Mouse (Mus musculus) liver, embryonic 11.5 days (tissue): ENCODE data around the gene Unc5cl. TPM values are rescaled to one million over a fixed set of nuclear protein-coding genes. Genes with fewer than 3 reads are reported as not detected.

Experiments
- ATAC-seq: fragments of 200-750 bp; cut with Nextera tagmentation; replicated peaks from 2 replicates; pipeline ENCODE4 v1.8.0; 2017; ENCODE audit warnings: moderate number of reproducible peaks, mild to moderate bottlenecking, moderate TSS enrichment, moderate library complexity; ENCODE audit not compliant: low FRiP score
- DNase-seq: peaks from one replicate; pipeline ENCODE4 v3.0.0-alpha.2; 2017; ENCODE audit warnings: low spot score
- H3K27ac ChIP-seq: fragments of 300-500 bp; sonication (generic); 2 replicates; pipeline ENCODE4 v1.5.1; 2014; ENCODE audit warnings: mild to moderate bottlenecking, low read depth, low read length, control low read depth
- H3K27me3 ChIP-seq: fragments of 300-500 bp; sonication (generic); replicated peaks from 2 replicates; pipeline ENCODE4 v1.6.1; 2014; ENCODE audit warnings: low read length, mixed read lengths; ENCODE audit not compliant: control insufficient read depth, insufficient read depth
- H3K36me3 ChIP-seq: fragments of 300-500 bp; sonication (generic); 2 replicates; pipeline ENCODE4 v1.6.1; 2014; ENCODE audit warnings: mild to moderate bottlenecking, low read length, moderate library complexity, mixed read lengths; ENCODE audit not compliant: control insufficient read depth, insufficient read depth
- H3K4me1 ChIP-seq: fragments of 300-500 bp; sonication (generic); replicated peaks from 2 replicates; pipeline ENCODE4 v1.6.1; 2014; ENCODE audit warnings: low read length, mixed read lengths; ENCODE audit not compliant: control insufficient read depth, insufficient read depth
- H3K4me2 ChIP-seq: fragments of 300-500 bp; sonication (generic); 2 replicates; pipeline ENCODE4 v1.6.1; 2014; ENCODE audit warnings: mild to moderate bottlenecking, control low read depth, moderate library complexity
- H3K4me3 ChIP-seq: fragments of 300-500 bp; sonication (generic); 2 replicates; pipeline ENCODE4 v1.5.1; 2014; ENCODE audit warnings: low read depth, low read length, control low read depth
- H3K9ac ChIP-seq: fragments of 300-500 bp; sonication (generic); 2 replicates; pipeline ENCODE4 v1.6.1; 2014; ENCODE audit warnings: low read depth, low read length, control low read depth
- H3K9me3 ChIP-seq: fragments of 300-500 bp; sonication (generic); 2 replicates; pipeline ENCODE4 v1.6.1; 2016; ENCODE audit warnings: low read length, inconsistent platforms, mixed read lengths; ENCODE audit not compliant: control insufficient read depth
- WGBS: fragments of 180-500 bp; shearing (Covaris S2); extraction: QIAGEN DNeasy Blood & Tissue Kit; methylation state at CpG from one replicate; pipeline ENCODE4 v1.1.7; 2014; 5-methylcytosine and 5-hydroxymethylcytosine counted together
- polyA plus RNA-seq: library from polyadenylated mRNA; unstranded; fragments of >200 nt; fragmentation: Nextera tagmentation; extraction: Ambion mirVana; gene quantifications from 2 replicates; pipeline ENCODE4 v1.2.1, GENCODE M21; 2014

Unc5cl gene
- polyA plus RNA-seq, result 1.0 and 2.0 TPM in 2 replicates

GRCm38 (mm10) chr17:48454688-48455087, at the start of gene Unc5cl:
Gene Unc5cl (plus strand): TSS chr17:48454901.
- 44% methylated on average over 11 of the region's 11 CpGs for WGBS
- Histone ChIP-seq H3K4me3 (peak within 1 kb of the TSS; percentile 19), H3K27ac (no peak within 1 kb of the TSS), H3K4me2 (peak within 1 kb of the TSS; percentile 54), H3K36me3 (no peaks in the 10 kb centered on the region), H3K9me3 (no peaks in the 10 kb centered on the region), H3K9ac (peak within 1 kb of the TSS; percentile 51; the same call in 1 of the 2 replicates), H3K27me3 (no peaks in the 10 kb centered on the region), H3K4me1 (peaks cover 25% of the 10 kb centered on the region)
- ATAC-seq (no peak), DNase-seq (no peak)

GRCm38 (mm10) chr17:48407154-48407553, 47.5 kb upstream of the Unc5cl start:
- peak overlapping the region; percentile 100 for H3K27ac ChIP-seq
- H3K4me1 ChIP-seq, result peaks cover 33% of the 10 kb centered on the region
- H3K4me2 ChIP-seq, result peak overlapping the region; percentile 79
- H3K9me3 ChIP-seq, result no peaks in the 10 kb centered on the region
- H3K9ac ChIP-seq, result peak overlapping the region; percentile 97; the same call in 1 of the 2 replicates
- DNase-seq, result no peak
- peaks cover under 1% of the 10 kb centered on the region; the same call in 1 of the 2 replicates for H3K36me3 ChIP-seq
- no peaks in the 10 kb centered on the region for H3K27me3 ChIP-seq
- 61% methylated on average over 4 of the region's 4 CpGs for WGBS
- peak overlapping the region; percentile 85 for H3K4me3 ChIP-seq
- ATAC-seq, result no peak

GRCm38 (mm10) chr17:48407910-48408525, 46.7 kb upstream of the Unc5cl start:
- Histone ChIP-seq H3K4me3 (peak overlapping the region; percentile 85), H3K9me3 (no peaks in the 10 kb centered on the region), H3K9ac (peak overlapping the region; percentile 97), H3K27me3 (no peaks in the 10 kb centered on the region), H3K27ac (peak overlapping the region; percentile 100), H3K4me2 (peak overlapping the region; percentile 79), H3K4me1 (peaks cover 33% of the 10 kb centered on the region), H3K36me3 (peaks cover 5% of the 10 kb centered on the region; the same call in 1 of the 2 replicates)
- ATAC-seq, result no peak
- 7% methylated on average over 8 of the region's 8 CpGs for WGBS
- no peak for DNase-seq

GRCm38 (mm10) chr17:48408526-48409291, 46.0 kb upstream of the Unc5cl start:
- H3K4me1 ChIP-seq, result peaks cover 33% of the 10 kb centered on the region
- H3K36me3 ChIP-seq, result peaks cover 5% of the 10 kb centered on the region; the same call in 1 of the 2 replicates
- H3K27ac ChIP-seq, result peak overlapping the region; percentile 100
- H3K9ac ChIP-seq, result peak overlapping the region; percentile 97
- peak overlapping the region; percentile 79 for H3K4me2 ChIP-seq
- H3K27me3 ChIP-seq, result no peaks in the 10 kb centered on the region
- peak; percentile 81 for DNase-seq
- no peaks in the 10 kb centered on the region for H3K9me3 ChIP-seq
- peak; percentile 40 for ATAC-seq
- WGBS, result under 1% methylated on average over 46 of the region's 47 CpGs
- H3K4me3 ChIP-seq, result peak overlapping the region; percentile 85

GRCm38 (mm10) chr17:48409380-48410298, 45.1 kb upstream of the Unc5cl start, which contains the start of the genes Nfya and Oard1:
Gene Nfya (minus strand): TSS chr17:48409906.
Gene Oard1 (plus strand): TSS chr17:48410014.
- Histone ChIP-seq H3K36me3 (peaks cover 9% of the 10 kb centered on the region; the same call in 1 of the 2 replicates), H3K9ac (peak within 1 kb of the TSS; percentile 97), H3K4me2 (peak within 1 kb of the TSS; percentile 86), H3K27ac (peak within 1 kb of the TSS; percentile 100), H3K9me3 (no peaks in the 10 kb centered on the region), H3K4me3 (peak within 1 kb of the TSS; percentile 85), H3K4me1 (peaks cover 25% of the 10 kb centered on the region), H3K27me3 (no peaks in the 10 kb centered on the region)
- under 1% methylated on average over 84 of the region's 84 CpGs for WGBS
- DNase-seq (peak; percentile 100), ATAC-seq (peak; percentile 92)

- peak overlapping the region; percentile 86 for H3K4me2 ChIP-seq
- no peaks in the 10 kb centered on the region for H3K9me3 ChIP-seq
- peak overlapping the region; percentile 85 for H3K4me3 ChIP-seq
- DNase-seq, result no peak
- peak overlapping the region; percentile 99 for H3K27ac ChIP-seq
- WGBS, result 1% methylated on average over 13 of the region's 13 CpGs
- H3K9ac ChIP-seq, result peak overlapping the region; percentile 97
- ATAC-seq, result peak; percentile 54
- peaks cover 25% of the 10 kb centered on the region for H3K4me1 ChIP-seq
- H3K36me3 ChIP-seq, result peaks cover 13% of the 10 kb centered on the region
- H3K27me3 ChIP-seq, result no peaks in the 10 kb centered on the region
Observed at GRCm38 (mm10) chr17:48410299-48410785, 44.4 kb upstream of the Unc5cl start.

- peak overlapping the region; percentile 85 for H3K4me3 ChIP-seq
- DNase-seq (no peak), ATAC-seq (no peak)
- H3K4me2 ChIP-seq, result peak overlapping the region; percentile 86
- peak overlapping the region; percentile 99; the same call in 1 of the 2 replicates for H3K27ac ChIP-seq
- peaks cover 20% of the 10 kb centered on the region for H3K36me3 ChIP-seq
- H3K4me1 ChIP-seq, result peaks cover 21% of the 10 kb centered on the region
- H3K9ac ChIP-seq, result peak overlapping the region; percentile 97
- 58% methylated on average over 8 of the region's 8 CpGs for WGBS
- no peaks in the 10 kb centered on the region for H3K9me3 ChIP-seq
- H3K27me3 ChIP-seq, result no peaks in the 10 kb centered on the region
Observed at GRCm38 (mm10) chr17:48411241-48411640, 43.5 kb upstream of the Unc5cl start.

- H3K4me1 ChIP-seq, result peaks cover 31% of the 10 kb centered on the region
Observed at GRCm38 (mm10) chr17:48416011-48416410, 38.7 kb upstream of the Unc5cl start.

More at GRCm38 (mm10) chr17:48416011-48416410, 38.7 kb upstream of the Unc5cl start:
- WGBS, result 87% methylated on average over 7 of the region's 7 CpGs
- Histone ChIP-seq H3K36me3 (peaks cover 20% of the 10 kb centered on the region), H3K4me2 (no peak overlapping the region), H3K4me3 (no peak overlapping the region), H3K27me3 (no peaks in the 10 kb centered on the region), H3K9me3 (no peaks in the 10 kb centered on the region), H3K9ac (no peak overlapping the region), H3K27ac (no peak overlapping the region)
- no peak for DNase-seq
- no peak for ATAC-seq
